Mouse (Mus musculus): ENCODE data around the gene Ccdc155.

Gene Ccdc155

DNA sequence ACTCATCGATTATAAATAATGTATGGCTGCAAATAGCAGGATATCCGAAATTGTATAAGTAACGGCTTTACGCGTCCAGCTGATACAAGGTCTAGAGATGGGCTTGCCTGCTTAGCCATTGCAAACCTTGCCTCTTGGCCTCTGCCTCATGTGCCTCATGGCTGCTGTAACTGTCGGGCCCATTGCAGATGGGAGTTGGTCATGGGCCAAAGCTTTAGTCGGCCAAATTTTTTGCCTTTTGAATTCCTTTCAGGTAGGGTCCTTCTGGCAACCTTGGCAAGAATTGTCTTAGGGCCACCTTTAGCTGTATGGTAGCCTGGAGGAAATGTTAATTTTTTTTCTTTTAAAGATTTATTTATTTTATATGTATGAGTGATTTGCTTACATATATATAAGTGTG is 20.1 kb upstream of the Ccdc155 start:
- no peak for DNase-seq

DNA sequence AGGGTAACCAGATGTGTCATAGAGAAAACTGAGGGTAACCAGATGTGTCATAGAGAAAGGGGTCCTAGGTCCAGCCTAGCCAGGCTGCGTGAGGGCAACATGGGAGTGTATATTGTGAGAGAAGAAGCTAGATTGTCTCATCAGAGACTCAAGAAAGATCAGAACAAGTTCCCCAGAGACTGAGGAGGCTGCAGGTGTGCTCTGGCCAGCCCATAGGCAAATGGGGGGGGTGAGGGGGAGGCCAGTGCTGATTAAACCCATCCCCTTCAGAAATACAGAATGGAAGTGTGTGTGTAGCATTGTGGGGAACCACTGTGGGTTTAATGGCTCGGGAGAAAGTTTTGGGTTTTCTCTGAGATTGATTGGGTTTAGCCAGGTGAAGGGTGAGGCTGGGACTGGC is 17.0 kb upstream of the Ccdc155 start:
- no peak for DNase-seq

DNA sequence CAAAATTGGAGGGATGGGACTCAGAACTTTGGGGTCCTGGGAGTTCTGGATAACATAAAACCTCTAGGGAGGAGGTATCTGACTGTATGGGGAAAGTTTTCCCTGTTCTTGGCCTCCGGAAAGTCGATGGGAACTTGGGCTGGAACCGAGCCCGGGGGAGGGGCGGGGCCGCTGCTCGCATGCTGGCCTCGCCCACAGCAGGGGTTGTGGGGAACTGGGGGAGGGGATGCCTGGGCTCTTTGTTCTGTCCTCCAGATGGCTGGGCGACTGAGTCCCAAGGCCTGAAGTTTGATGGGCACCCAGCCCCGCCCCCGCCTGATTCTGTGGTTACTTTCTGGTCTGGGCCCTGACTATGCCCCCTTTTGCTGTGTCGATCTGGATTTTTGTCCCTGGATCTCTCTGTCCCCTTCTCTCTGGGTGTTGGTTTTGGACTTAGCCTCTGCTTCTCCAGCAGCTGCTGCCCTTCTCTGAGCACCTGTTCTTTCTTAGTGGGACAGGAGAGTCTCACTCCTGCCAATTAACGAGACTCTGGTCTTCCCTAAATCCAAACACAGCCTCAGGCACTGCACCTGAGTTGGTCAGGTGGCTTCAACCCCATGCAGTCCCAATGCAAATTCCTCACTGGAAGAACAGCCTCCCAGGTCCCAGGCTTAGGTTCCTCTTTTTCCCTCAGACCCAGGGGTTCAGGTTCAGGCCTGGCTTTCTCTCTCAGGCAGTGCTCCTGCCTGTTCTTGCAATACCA is 11.9 kb upstream of the Ccdc155 start:
- no peak for DNase-seq

- no peak for DNase-seq
These were observed 11.2 kb upstream of the Ccdc155 start, which contains the start of gene Tead2 for GRCm38 (mm10) chr7:45215673-45216441. TSS of gene Tead2 (plus strand) at chr7:45215753.

DNA sequence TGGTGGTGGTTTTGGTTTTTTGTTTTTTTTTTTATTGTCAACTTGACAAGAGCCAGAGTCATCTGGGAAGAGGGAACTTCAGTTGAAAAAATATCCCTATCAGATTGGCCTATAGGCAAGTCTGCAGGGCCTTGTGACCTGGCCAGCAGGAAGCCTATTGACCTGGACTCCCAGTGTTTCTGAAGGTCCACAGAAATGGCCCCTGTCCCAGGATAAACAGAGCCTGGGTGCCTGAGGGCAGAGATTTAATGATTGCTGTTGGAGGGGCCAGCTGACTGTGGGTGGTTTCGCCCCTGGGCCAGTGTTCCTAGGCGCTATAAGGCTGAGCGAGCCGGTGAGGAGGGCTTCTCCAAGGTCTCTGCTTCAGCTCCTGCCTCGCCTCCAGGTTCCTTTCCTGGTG is 9.0 kb upstream of the Ccdc155 start:
- no peak for DNase-seq

DNA sequence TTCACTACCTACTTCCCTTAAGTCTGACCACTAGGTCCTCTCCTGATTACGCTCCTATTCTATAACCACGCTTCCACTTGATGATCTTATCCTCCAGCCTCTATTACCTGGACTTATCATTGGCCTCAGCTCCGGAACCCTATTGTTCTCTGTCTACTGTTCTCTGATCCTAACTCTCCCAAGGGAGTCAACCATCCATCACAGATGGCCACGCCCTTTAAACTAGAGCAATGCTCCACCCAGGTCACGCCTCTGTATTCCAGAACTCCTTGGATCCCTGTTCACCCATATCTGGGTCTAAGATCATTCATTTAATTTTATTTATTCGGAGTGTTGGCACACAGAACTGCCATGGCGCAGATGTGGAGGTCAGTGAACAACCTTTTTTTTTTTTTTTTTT is 7.7 kb upstream of the Ccdc155 start:
- DNase-seq, result no peak

DNA sequence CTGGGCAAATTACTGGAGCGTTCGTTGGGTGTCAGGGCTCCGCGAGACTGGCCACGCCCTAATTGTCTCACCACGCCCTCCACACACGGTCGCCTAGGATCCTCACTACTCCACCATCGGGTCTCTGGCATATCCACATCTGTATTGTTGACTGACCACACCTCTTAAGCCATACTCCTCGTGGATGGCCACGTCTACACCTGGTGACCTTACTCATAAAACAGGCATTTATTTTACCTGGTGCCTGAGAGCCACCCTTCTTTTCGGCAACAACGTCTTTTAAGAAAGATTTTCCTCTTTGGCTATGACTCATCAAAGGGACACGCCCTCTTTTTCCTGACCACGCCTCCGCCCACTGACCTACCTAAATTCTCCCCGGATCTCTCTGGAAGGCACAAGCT is 7.2 kb upstream of the Ccdc155 start, which contains the start of gene Dkkl1:
TSS of gene Dkkl1 (minus strand) at position 297 of the 401 bp plus-strand sequence.
- no peak for DNase-seq

GRCm38 (mm10) chr7:45211070-45211469 is 6.4 kb upstream of the Ccdc155 start:
- DNase-seq, result no peak

DNA sequence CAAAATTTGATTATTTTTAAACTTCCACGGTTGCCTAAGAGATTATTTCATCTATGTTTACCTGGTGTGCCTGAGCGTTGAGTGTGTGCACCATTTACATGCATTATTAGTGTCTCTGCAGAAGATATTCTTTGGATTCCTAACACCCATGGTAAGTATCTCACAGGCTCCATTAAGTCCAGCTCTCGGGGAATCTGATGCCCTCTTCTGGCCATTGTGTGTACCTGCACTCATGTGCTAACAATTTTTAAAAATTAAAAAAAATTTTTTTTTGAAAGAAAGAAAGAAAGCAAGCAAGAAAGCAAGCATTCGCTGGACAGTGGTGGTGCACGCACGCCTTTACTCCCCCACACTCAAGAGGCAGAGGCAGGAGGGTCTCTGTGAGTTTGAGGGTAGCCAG is 3.6 kb upstream of the Ccdc155 start:
- DNase-seq, result no peak

GRCm38 (mm10) chr7:45202654-45203053 is 2.0 kb downstream of the Ccdc155 start:
- peak; percentile 18 for DNase-seq

DNA sequence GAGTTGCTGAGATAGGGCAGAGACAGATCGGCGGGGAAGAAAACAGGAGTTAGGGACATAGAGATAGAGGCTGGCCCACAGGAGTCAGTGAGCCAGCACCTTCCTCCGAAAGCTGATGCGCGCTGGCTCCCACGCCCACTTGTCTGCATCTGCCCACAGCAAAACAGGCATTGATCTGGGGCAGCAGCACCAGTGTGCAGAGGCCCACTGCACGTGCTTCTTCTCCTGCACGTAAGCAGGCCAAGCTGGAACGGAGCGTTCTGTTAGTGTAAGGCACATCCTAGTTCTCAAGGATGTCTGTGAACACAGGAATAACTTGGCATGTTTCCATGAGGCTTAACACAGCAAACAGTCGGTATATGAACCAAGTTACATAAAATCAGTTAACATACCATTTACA is 5.7 kb downstream of the Ccdc155 start:
- peak; percentile 62 for DNase-seq

GRCm38 (mm10) chr7:45198435-45198834 is 6.3 kb downstream of the Ccdc155 start:
- DNase-seq, result peak; percentile 95

DNA sequence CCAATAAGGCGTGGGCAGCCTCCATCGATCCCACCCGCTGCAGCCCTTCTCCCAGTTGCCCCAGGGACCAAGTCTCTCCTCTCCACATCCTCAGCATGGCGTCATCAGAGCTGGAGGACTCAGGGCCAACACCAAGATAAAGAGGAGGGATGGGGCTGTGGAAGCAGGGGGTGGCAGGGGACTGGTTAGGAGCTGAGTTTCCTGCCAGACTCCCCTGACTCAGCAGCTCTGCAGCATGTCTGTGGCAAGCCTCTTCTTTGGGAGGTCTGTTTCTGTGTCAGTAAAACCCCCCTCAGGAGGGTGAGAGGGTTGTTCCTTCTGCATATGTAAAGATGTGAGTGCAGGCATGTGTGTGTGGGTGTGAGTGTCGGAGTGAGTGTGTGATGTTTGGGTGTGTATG is 7.7 kb downstream of the Ccdc155 start:
- no peak for DNase-seq

- DNase-seq, result peak; percentile 51
These were observed 8.5 kb downstream of the Ccdc155 start for GRCm38 (mm10) chr7:45196176-45196535.

DNA sequence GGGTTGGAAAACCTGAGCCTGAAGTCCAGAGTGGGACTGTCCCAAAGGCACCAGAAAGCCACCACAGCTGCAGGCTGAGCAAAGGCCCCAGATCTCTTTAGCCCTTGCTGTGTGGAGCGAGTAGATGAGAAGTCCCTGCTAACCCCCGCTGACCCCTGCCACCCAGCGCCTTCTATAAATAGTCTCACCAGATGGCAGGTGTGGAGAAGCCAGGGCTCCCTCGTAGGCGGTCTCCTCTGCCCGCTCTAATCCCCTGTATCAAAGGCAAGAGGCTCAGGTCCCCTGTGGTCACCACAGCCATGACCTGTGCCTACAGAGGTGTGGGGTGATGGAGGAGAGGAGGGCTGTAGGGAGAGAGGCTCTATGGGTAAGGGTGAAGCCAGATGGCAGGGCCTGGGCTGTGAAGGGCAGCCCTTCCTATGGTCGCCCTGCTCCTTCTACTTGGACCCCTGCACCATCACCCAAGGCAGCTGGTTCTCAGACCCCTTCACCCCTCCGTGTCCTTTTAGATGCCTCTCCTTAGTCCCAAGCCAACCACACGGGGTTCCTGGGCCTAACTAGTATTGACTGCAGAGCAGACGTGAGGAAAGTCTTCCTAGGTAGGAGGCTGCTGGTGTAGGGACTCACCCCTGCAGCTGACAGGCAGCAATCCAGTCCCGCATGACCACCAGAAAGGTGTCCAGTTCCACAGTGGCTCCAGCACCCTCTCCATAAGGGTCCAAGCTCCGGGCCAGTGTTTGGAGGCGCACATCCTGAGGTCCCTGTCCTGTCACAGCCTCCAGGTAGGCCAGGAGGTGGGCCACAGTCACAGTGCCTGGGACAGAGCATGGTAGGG is 9.1 kb downstream of the Ccdc155 start:
- DNase-seq, result peak; percentile 75

DNA sequence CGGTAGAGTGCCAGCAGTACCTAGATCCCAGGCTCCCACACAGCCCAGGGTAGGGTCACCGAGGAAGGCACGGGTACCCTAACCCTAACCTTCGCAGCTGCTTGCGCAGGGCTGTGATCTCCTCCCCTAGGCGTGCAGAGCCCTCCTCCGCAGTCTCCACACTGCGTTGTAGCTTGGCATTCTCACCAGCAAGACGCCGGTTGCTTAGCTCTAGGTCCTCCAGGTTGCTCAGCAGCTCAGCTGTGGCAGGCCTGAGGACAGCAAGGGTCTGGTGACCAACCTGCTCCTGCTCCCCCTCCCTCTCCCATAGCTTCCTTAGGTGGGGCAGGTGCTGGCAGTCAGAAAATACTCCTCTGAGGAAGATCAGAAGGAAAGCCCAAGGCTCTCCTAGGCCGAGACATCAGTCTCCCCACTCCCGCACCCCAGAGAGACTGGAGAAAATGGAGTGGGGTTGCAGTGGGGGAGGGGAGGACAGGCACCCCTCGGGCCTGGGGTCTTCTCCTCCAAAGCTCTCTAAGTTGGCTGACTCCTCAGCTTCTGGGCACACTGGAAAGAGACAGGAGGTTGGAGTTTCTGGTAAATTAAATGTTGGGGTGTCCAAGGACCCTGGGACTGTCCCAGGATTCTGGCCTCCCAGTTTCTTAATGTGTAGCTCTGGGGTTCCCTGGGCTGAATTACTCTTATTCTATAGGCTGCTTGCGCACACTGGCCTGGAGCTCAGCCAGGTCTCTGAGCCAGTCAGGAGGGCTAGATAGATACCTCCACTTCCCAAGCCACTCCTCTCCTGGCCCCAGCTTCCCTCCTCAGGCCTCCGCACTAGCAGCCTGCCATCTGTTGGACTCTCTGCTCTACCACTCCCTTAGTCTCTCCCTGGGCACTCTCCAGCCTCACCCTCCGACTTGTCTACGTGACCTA is 10.6 kb downstream of the Ccdc155 start:
- DNase-seq, result peak; percentile 77

DNA sequence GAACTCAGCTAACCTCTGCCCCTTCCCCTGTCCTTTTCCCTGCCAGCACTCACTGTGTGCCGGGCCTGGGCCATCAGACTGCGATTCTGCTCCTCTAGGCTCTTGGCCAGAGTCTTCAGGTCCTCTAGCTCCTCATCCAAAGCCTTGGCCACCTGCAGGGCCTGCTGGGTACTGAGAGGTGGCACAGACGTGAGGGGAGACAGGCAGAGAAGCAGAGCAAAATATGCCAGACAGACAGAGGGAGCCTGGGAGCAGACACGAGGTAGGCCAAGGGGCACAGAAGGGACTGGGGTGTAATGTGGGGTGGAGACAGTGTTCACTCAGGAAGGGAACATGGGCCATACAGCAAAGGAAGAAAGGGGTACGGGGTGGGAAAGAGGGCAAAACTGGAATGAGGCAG is 11.3 kb downstream of the Ccdc155 start:
- DNase-seq, result peak; percentile 79

- DNase-seq, result peak; percentile 56
These were observed 11.9 kb downstream of the Ccdc155 start for GRCm38 (mm10) chr7:45192585-45193310.

DNA sequence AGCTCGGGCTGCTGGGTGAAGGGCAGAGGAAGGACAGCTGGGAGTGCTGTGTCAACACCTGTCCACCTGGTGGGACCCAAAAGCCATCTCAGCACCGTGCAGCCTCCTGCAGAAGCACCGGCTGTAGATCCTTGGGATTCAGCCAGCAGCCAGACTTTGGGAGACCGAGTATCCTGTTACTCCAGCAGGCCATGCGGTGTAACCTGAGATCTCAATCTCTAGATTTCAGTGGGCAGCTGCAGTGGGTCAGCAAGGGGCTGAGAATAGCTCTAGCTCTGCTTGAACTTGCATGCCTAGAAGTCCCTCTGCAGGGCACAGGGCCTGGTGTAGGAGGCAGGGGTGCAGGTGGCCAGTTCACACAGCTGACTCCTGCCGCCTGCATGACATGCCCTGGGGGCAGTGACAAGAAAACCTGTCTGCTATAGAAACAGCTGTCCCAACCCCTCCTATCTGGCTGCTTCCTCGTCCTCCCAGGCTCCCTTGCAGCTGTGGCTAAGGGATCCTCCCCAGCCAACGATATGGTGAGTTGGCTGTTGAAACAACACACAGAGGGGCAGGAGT is 12.8 kb downstream of the Ccdc155 start:
- peak; percentile 90 for DNase-seq

DNA sequence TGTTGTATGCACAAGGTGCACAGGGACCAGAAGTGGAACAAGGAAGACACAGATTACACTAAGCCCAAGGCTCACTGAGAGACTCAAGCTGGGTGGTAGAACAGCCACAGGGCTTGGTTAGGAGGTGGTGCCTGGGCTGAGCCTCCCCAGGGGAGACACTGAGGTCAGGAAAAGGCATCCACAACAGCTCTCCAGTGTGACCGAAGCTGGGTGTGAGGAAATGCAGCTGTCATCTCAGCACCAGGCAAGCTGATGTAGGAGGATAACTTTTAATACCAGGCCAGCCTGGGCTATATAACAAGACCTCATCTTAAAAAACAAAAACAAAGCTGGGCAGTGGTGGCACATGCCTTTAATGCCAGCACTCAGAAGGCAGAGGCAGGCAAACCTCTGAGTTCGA is 13.5 kb downstream of the Ccdc155 start:
- no peak for DNase-seq

- no peak for DNase-seq
These were observed 14.5 kb downstream of the Ccdc155 start for GRCm38 (mm10) chr7:45190186-45190585.

All from cerebellum, adult 9-10 months (tissue).